Mouse (Mus musculus): ENCODE data around the gene Ttc7b.

The Ttc7b gene

GRCm38 (mm10) chr12:100325212-100325611 is 195.4 kb downstream of the Ttc7b start:
- no peak for DNase-seq

DNA sequence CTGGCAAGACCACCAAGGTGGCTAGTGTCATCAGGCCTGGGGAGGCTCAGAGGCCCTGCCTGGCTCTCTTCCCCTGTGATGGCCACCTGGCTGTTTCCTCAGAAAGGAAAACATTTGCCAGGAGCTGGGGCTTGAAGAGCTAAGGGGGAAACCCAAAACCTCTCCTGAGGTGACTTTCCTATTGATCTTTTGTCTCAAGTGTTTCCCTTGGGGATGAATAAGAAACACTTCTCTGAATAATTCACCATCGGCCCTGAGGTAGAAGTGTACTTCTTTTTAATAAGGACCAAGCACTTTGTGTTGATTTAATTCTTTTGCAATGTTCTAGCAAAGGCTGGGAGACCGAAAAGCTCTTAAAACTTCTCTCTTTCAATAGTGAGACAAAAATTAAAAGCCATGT is 197.0 kb downstream of the Ttc7b start:
- no peak for DNase-seq

DNA sequence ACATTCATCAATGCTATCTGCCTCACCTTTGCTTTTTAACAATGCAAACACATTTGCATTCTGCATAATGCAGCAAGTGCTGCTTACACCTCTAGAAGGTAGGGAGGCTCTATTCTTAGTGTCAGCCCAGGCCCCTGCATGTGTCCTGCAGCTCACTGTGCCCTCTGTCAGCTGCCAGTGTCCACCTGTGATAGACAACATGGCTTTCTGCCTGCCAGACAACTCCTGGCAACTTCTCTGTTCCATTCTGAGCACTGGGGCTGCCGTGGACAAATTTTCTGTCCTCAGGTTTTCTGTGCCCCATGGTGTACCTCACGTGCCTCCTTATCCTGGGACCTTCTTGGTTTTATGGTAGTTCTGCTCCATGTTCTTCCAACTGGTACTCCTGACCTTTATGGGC is 198.4 kb downstream of the Ttc7b start:
- DNase-seq, result no peak

DNA sequence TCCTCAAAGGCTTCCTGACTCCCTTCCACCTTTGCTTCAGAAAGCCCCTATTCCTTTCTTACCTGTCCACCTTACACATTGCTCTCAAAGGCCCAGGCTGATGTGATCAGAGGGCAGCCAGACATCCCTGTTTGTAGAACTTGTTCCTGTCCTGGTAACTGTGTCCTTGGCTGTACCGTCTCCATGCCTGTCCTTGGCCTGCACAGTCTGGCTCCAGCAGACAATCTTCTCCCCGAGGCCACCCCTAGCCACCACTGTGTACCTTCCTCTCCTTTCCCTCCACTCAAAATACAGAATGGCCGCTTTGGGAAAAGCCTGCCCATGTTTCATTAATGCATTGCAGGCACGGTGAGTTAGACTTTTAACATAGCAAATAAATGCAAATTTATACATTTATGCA is 199.1 kb downstream of the Ttc7b start:
- DNase-seq, result no peak

DNA sequence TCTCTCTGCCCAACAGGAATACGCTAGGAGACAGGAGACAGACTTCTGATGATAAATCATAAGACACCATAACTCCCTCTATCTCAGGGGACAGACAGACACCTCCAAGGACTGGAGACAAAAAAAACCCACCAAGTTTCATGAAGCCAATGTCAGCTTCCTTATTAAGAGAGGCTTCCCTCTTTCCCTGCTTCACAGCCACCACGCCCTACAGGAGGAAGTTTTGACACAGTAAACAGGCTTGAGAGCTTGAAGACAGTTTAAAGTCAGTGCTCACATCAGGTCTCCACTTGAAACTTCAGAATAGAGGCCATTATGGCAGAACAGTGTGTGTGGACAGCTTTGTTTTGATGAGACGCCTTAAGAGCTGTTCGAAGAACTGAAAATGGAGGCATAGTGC is 200.9 kb downstream of the Ttc7b start:
- no peak for DNase-seq

GRCm38 (mm10) chr12:100317936-100318335 is 202.7 kb downstream of the Ttc7b start:
- no peak for DNase-seq

- DNase-seq, result no peak
Measured at GRCm38 (mm10) chr12:100316094-100316493, 204.5 kb downstream of the Ttc7b start.

GRCm38 (mm10) chr12:100315119-100315885 is 205.3 kb downstream of the Ttc7b start:
- no peak for DNase-seq

GRCm38 (mm10) chr12:100313785-100314375 is 206.7 kb downstream of the Ttc7b start:
- DNase-seq, result no peak

DNA sequence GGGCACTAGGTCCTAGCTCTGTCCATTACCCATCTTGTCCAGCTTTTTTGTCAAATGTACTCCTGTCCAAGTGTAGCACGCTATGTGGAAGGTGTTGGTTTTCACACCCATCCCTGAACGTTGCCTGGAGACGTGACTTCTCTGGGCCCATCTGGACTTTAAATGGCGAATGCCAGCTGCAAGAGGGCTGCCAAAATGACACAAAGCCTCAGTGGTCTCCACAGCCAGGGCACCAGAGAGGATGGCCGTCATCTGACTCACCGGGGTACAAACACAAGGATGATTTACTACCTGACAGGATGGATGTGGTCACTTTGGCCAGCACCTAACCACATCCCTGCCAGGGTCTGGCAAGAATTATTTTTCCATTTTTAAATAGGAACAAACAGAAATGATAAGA is 207.4 kb downstream of the Ttc7b start:
- no peak for DNase-seq

DNA sequence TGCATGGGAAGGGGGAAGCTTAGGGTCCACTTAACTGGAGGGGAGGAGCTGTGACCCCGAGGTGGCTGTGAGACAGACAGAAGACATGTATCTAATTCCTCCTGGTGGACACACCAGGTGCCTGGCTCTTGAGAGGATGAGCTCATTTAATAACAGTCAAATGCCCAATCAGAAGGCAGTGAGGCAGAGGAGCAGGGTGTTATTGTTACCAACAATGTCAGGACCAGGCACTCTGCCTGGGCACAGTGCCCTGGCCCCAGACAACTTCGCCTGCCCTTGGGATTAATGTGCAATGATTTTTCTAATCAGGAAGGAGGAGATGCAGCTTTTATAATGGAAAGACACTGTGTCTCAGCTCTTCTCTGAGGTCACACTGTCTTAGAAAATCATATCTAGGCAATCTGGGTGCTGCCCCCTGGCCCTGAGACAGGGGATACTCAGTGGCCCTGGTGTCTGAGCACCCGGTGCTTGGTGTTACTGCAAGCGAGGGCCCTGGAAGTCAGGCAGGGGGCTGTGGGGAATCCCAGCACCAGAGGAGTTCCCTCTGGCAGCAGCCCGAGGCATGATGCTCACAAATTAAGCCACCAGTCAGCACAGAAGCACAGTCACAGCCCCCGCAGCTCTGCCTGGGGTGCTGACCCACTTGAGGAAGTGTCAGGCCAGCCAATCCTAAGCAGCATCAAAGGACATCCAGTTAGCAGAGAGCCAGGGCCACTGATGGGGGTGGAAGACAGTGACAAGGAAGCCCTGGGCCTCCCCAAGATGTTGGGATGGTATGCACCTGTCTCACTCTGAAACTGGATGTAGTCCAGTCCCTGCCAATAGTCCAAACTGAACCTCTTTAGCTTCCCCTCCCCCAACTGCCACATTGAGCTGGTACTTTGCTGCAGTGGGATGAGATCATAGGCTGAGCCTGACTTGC is 209.9 kb downstream of the Ttc7b start:
- no peak for DNase-seq

DNA sequence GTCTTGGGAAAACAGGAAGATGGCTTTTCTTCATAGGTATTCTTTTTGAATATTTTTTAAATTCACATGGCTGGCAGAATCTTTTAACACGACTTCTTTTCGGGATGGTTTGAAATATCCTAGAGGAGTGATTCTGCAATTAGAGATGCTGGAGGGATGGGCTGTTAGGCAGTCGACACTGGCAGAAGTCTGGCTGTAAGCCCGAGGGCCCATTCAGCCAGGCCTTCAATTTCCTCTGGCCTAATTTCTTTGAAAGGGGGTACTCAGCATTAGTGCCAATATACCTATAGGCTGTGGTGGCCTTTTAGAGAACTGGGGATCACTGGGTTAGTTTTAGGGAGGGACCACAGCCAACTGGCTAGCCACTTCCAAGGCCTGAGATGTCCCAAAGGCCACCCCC is 211.4 kb downstream of the Ttc7b start:
- DNase-seq, result no peak

- DNase-seq, result no peak
Measured at GRCm38 (mm10) chr12:100307501-100308260, 212.9 kb downstream of the Ttc7b start.

- no peak for DNase-seq
Measured at GRCm38 (mm10) chr12:100306336-100306735, 214.3 kb downstream of the Ttc7b start.

GRCm38 (mm10) chr12:100305051-100305673 is 215.5 kb downstream of the Ttc7b start:
- peak; percentile 22 for DNase-seq

GRCm38 (mm10) chr12:100304280-100304679 is 216.3 kb downstream of the Ttc7b start:
- DNase-seq, result no peak

DNA sequence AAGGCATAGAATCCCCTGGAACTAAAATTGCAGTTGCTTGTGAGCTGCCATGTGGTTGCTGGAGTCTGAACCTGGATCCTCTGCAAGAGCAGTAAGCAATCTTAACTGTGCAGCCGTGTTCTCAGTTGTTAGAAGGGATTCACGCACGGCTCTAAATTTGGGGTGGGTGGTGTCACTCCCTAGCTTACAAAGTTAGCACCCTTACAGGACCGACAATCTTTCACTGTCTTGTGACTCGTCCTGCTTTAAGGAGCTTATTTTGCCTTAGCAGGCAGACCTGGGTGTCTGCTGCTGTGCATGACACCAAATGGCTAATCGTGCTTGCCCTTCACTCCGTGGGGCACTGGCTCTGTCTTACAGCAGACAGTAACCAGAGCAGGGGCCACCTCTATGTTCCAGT is 217.5 kb downstream of the Ttc7b start:
- DNase-seq, result no peak

- DNase-seq, result no peak
Measured at GRCm38 (mm10) chr12:100300446-100300845, 220.2 kb downstream of the Ttc7b start.

DNA sequence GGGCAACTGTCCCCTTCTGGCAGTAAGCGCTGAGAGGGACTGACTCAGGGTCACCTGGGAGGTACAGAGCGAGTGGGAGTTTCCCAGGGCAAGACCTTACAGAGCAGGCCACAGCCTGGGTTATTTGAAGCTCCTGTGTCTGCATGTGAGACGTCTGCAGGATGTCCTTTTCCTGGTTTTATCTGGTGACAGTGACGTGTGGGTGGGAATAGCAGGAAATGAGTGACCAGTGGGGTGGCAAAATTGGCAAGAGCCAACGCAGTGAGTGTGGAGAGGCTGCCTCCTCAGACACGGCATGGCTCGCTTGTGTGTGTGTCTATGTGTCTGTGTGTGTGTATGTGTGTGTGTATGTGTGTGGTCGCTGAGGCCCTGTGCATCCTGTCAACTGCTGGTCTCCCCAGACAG is 221.3 kb downstream of the Ttc7b start:
- peak; percentile 71 for DNase-seq

DNA sequence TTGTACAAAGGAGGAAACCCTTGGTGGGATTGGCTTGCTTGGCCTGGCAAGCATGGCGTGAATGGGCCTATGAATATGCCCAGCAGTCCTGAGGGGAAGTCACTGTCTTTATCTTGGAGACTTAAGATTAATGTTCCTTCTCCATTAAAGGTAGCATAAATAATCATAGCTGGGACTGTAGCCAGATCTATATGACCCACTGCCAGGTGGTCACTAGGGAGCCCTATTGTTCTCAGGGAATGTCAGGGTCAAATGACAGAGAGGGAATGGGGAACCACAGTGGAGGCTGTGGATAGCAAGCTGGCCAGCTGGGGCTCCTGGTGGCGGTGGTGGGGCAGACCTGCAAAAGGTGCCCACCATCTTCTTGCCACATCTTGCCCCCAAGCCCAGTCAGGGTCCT is 221.8 kb downstream of the Ttc7b start:
- DNase-seq, result no peak

GRCm38 (mm10) chr12:100297961-100298360 is 222.7 kb downstream of the Ttc7b start:
- DNase-seq, result no peak

DNA sequence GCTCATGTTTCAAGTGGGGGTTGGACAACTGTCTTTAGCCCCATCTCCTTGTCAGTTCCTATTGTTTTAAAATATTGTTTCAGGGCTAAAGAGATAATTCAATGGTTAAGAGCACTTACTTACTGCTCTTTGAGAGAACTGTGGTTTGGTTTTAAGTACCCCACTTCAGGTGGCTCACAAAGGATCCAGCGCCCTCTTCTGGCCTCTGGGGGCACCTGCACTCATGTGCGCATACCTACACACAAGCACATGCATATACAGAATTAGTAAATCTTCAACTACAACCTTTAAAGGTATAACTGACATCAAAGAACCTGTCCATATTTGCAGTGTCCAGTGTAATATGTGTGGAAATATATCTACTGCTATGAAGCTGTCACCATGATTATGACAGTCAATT is 226.2 kb downstream of the Ttc7b start:
- no peak for DNase-seq
